Mouse (Mus musculus) inflammation-experienced regulatory T-cells, adult 16 weeks (primary cell): ENCODE data around the gene Prss56. TPM values are rescaled to one million over a fixed set of nuclear protein-coding genes. Genes with fewer than 3 reads are reported as not detected.

Experiments used
- polyA plus RNA-seq: library from polyadenylated mRNA; unstranded; fragments of 100-300 nt; shearing (Covaris generic); gene quantifications from one replicate; pipeline ENCODE4 v1.2.1, GENCODE M21; 2017

Gene Prss56
- not detected for polyA plus RNA-seq

GRCm38 (mm10) chr1:87183013-87183412 lies at the start of gene Prss56:
Gene Prss56 (plus strand): TSS chr1:87183313.

GRCm38 (mm10) chr1:87156199-87156587 lies 26.9 kb upstream of the Prss56 start, which contains the start of gene Ecel1:
Gene Ecel1 (minus strand): TSS chr1:87156521.

GRCm38 (mm10) chr1:87190429-87190828 lies 7.3 kb downstream of the Prss56 start, which contains the start of gene Chrnd:
Gene Chrnd (plus strand): TSS chr1:87190607.

GRCm38 (mm10) chr1:87204465-87204864 lies 21.4 kb downstream of the Prss56 start, which contains the start of gene Chrng:
Gene Chrng (plus strand): TSS chr1:87204657.

GRCm38 (mm10) chr1:87213735-87214704 lies 30.9 kb downstream of the Prss56 start, which contains the start of gene Eif4e2:
Gene Eif4e2 (plus strand): TSS chr1:87213914.

Other genes with a start within 250 kb of the Prss56 start
- not detected for gene Alppl2, start 93.4 kb upstream of the Prss56 start, polyA plus RNA-seq
- not detected for gene Alpi, start 81.7 kb upstream of the Prss56 start, polyA plus RNA-seq
- not detected for gene Akp3, start 58.3 kb upstream of the Prss56 start, polyA plus RNA-seq
- 2.1 TPM for gene Ecel1, start 26.8 kb upstream of the Prss56 start, polyA plus RNA-seq
- not detected for gene Chrnd, start 7.3 kb downstream of the Prss56 start, polyA plus RNA-seq
- not detected for gene Chrng, start 21.3 kb downstream of the Prss56 start, polyA plus RNA-seq
- gene Eif4e2, start 30.6 kb downstream of the Prss56 start, polyA plus RNA-seq = 135 TPM
- not detected for gene Efhd1, start 81.0 kb downstream of the Prss56 start, polyA plus RNA-seq
- 78.8 TPM for gene Gigyf2, start 143.7 kb downstream of the Prss56 start, polyA plus RNA-seq
- gene Kcnj13, start 211.4 kb downstream of the Prss56 start, polyA plus RNA-seq = 0.67 TPM